Mouse (Mus musculus) midbrain, embryonic 14.5 days (tissue): ENCODE results near the gene Scube1. TPM values are rescaled to one million over a fixed set of nuclear protein-coding genes. Genes with fewer than 3 reads are reported as not detected.

Source experiments
- ATAC-seq: fragments of 200-750 bp; cut with Nextera tagmentation; 2 replicates; pipeline ENCODE4 v1.8.0; 2017; ENCODE audit warnings: moderate number of reproducible peaks, moderate library complexity; ENCODE audit not compliant: low FRiP score, low TSS enrichment
- DNase-seq: peaks from one replicate; pipeline ENCODE4 v3.0.0-alpha.2; 2015
- H3K27ac ChIP-seq: fragments of 300-500 bp; sonication (generic); replicated peaks from 2 replicates; pipeline ENCODE4 v1.5.1; 2014; ENCODE audit warnings: mild to moderate bottlenecking, low read depth, low read length, moderate library complexity
- H3K27me3 ChIP-seq: fragments of 300-500 bp; sonication (generic); 2 replicates; pipeline ENCODE4 v1.6.1; 2014; ENCODE audit warnings: low read length, control low read depth, mixed read lengths; ENCODE audit not compliant: control insufficient read depth, insufficient read depth
- H3K36me3 ChIP-seq: fragments of 300-500 bp; sonication (generic); 2 replicates; pipeline ENCODE4 v1.6.1; 2014; ENCODE audit warnings: low read length, control low read depth; ENCODE audit not compliant: control insufficient read depth, insufficient read depth
- H3K4me1 ChIP-seq: fragments of 300-500 bp; sonication (generic); 2 replicates; pipeline ENCODE4 v1.6.1; 2014; ENCODE audit warnings: mild to moderate bottlenecking, antibody characterized with exemption, low read length, control low read depth; ENCODE audit not compliant: control insufficient read depth, insufficient read depth
- H3K4me2 ChIP-seq: fragments of 300-500 bp; sonication (generic); 2 replicates; pipeline ENCODE4 v1.6.1; 2014; ENCODE audit warnings: mild to moderate bottlenecking, low read length, moderate library complexity
- H3K4me3 ChIP-seq: fragments of 300-500 bp; sonication (generic); replicated peaks from 2 replicates; pipeline ENCODE4 v1.5.1; 2014; ENCODE audit warnings: low read depth, low read length
- H3K9ac ChIP-seq: fragments of 300-500 bp; sonication (generic); replicated peaks from 2 replicates; pipeline ENCODE4 v1.6.1; 2014; ENCODE audit warnings: mild to moderate bottlenecking, low read length, moderate library complexity
- H3K9me3 ChIP-seq: fragments of 300-500 bp; sonication (generic); 2 replicates; pipeline ENCODE4 v1.6.1; 2016; ENCODE audit warnings: low read length, control low read depth, mixed read lengths; ENCODE audit not compliant: control insufficient read depth
- WGBS: fragments of 180-500 bp; shearing (Covaris S2); extraction: QIAGEN DNeasy Blood & Tissue Kit; methylation state at CpG from one replicate; pipeline ENCODE4 v1.1.7; 2014; 5-methylcytosine and 5-hydroxymethylcytosine counted together
- polyA plus RNA-seq: library from polyadenylated mRNA; unstranded; fragments of >200 nt; fragmentation: Nextera tagmentation; extraction: Ambion mirVana; gene quantifications from 2 replicates; pipeline ENCODE4 v1.2.1, GENCODE M21; 2014

The Scube1 gene
- polyA plus RNA-seq, 1 experiment from 2014 or later = 13.5 TPM

- no peak overlapping the region for H3K4me2 ChIP-seq
- no peak overlapping the region for H3K27ac ChIP-seq
- no peak for ATAC-seq
- no peaks in the 10 kb centered on the region for H3K4me1 ChIP-seq
- H3K9me3 ChIP-seq = no peaks in the 10 kb centered on the region
- H3K27me3 ChIP-seq = no peaks in the 10 kb centered on the region; the same call in 1 of the 2 replicates
- WGBS = 63% methylated on average over 11 of the region's 11 CpGs
- no peak overlapping the region for H3K9ac ChIP-seq
- no peak for DNase-seq
- no peak overlapping the region for H3K4me3 ChIP-seq
- H3K36me3 ChIP-seq = peaks cover 2% of the 10 kb centered on the region
These were observed 155.1 kb downstream of the Scube1 start for GRCm38 (mm10) chr15:83569682-83570081.

GRCm38 (mm10) chr15:83568544-83568943, 156.3 kb downstream of the Scube1 start:
- Histone ChIP-seq H3K4me2 (no peak overlapping the region), H3K4me1 (peaks cover 8% of the 10 kb centered on the region), H3K27ac (no peak overlapping the region), H3K9me3 (no peaks in the 10 kb centered on the region), H3K27me3 (peaks cover 4% of the 10 kb centered on the region; the same call in 1 of the 2 replicates), H3K9ac (no peak overlapping the region), H3K36me3 (no peaks in the 10 kb centered on the region), H3K4me3 (no peak overlapping the region)
- no peak for DNase-seq
- no peak for ATAC-seq
- WGBS = 99% methylated on average over 5 of the region's 5 CpGs

GRCm38 (mm10) chr15:83567728-83568127, 157.1 kb downstream of the Scube1 start:
- H3K9me3 ChIP-seq = no peaks in the 10 kb centered on the region
- WGBS = 87% methylated on average over 3 of the region's 3 CpGs
- H3K4me1 ChIP-seq = peaks cover 13% of the 10 kb centered on the region
- DNase-seq (no peak), ATAC-seq (no peak)
- H3K36me3 ChIP-seq = no peaks in the 10 kb centered on the region
- H3K4me3 ChIP-seq = no peak overlapping the region
- H3K9ac ChIP-seq = no peak overlapping the region
- no peak overlapping the region for H3K27ac ChIP-seq
- H3K27me3 ChIP-seq = peaks cover 8% of the 10 kb centered on the region
- H3K4me2 ChIP-seq = no peak overlapping the region

- no peaks in the 10 kb centered on the region for H3K9me3 ChIP-seq
- peaks cover 13% of the 10 kb centered on the region for H3K4me1 ChIP-seq
- H3K4me2 ChIP-seq = no peak overlapping the region
- no peak overlapping the region for H3K27ac ChIP-seq
- H3K27me3 ChIP-seq = peaks cover 8% of the 10 kb centered on the region
- H3K9ac ChIP-seq = no peak overlapping the region
- no peak overlapping the region for H3K4me3 ChIP-seq
- no peaks in the 10 kb centered on the region for H3K36me3 ChIP-seq
- 81% methylated on average over 5 of the region's 5 CpGs for WGBS
- DNase-seq (no peak), ATAC-seq (no peak)
These were observed 158.8 kb downstream of the Scube1 start for GRCm38 (mm10) chr15:83566006-83566405.

DNA sequence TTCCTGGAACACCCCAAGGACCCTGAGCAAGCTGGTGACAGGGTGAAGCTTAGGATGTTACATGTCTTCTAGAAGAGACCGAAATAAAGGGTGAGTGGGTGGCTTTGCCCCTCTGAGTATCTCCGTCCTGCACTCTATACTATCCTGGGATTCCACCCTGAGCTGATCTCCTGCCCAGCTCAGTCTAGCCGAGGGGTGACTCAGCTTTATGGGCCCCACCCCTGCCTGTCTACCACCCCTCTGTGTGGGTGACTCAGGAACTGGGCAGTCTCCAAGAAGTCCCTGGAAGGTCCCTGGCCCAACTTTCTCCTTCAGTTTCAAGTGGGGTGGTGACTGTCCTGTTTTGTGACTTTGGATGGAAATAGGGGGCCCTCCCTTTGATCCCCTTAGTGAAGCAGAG, 159.4 kb downstream of the Scube1 start:
- ATAC-seq (no peak), DNase-seq (no peak)
- H3K4me2 ChIP-seq = no peak overlapping the region
- no peak overlapping the region for H3K9ac ChIP-seq
- no peaks in the 10 kb centered on the region for H3K9me3 ChIP-seq
- 84% methylated on average over 3 of the region's 3 CpGs for WGBS
- H3K4me3 ChIP-seq = no peak overlapping the region
- peaks cover 8% of the 10 kb centered on the region for H3K27me3 ChIP-seq
- H3K36me3 ChIP-seq = no peaks in the 10 kb centered on the region
- H3K27ac ChIP-seq = no peak overlapping the region
- H3K4me1 ChIP-seq = peaks cover 13% of the 10 kb centered on the region

DNA sequence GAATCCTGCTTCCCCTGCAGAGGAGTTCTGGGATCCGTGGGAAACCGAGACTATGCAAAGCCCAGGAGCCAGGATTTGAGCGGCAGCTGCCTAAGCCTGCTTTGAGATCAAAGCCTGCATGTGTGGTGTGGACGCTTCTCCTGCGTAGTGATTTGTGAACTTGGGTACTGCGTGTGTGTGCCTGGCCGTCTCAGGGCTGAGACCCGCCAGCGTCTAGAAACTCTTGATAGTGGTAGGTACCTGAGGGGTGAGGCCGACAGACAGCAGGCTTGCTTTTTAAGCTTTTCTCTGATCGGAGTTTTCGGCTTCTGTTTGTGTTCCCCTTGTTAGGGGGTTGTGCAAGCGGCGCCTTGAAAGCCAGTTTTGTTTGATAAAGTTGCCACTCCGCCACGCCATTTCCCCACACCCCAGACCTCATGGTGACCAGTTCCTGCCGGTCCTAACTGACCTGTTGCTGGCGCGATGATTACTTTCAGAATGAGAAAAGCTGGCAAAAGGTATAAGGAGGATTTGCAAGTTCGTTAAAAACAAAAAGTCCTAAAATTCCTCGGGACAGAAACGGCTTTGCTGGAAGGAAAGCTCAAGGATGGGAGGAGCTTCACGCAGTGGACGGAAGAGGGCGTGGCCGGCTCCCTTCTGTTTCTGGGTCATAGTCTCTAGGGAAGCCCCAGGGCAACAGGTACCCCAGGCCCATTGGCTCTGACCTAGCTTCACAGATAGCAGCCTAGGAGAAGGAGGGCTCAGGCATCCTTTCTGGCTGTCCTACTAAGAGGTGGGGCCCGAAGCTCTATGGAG, 160.8 kb downstream of the Scube1 start:
- Histone ChIP-seq H3K27ac (no peak overlapping the region), H3K4me2 (peak overlapping the region; percentile 62), H3K9me3 (no peaks in the 10 kb centered on the region), H3K36me3 (no peaks in the 10 kb centered on the region), H3K9ac (peak overlapping the region; percentile 31), H3K4me1 (peaks cover 13% of the 10 kb centered on the region), H3K27me3 (peaks cover 8% of the 10 kb centered on the region), H3K4me3 (peak overlapping the region; percentile 25)
- WGBS = 3% methylated on average over 27 of the region's 27 CpGs
- ATAC-seq (no peak), DNase-seq (peak; percentile 65)

GRCm38 (mm10) chr15:83563327-83563856, 161.4 kb downstream of the Scube1 start, which contains the start of the genes Tspo and Mcat:
TSS of gene Tspo (plus strand) at chr15:83563592.
TSS of gene Mcat (minus strand) at chr15:83563787.
- peak within 1 kb of the TSS; percentile 31 for H3K9ac ChIP-seq
- H3K4me3 ChIP-seq = peak within 1 kb of the TSS; percentile 25
- H3K27me3 ChIP-seq = peaks cover 8% of the 10 kb centered on the region
- ATAC-seq (no peak), DNase-seq (no peak)
- no peaks in the 10 kb centered on the region for H3K36me3 ChIP-seq
- H3K9me3 ChIP-seq = no peaks in the 10 kb centered on the region
- peaks cover 13% of the 10 kb centered on the region for H3K4me1 ChIP-seq
- H3K27ac ChIP-seq = no peak within 1 kb of the TSS
- WGBS = 2% methylated on average over 28 of the region's 28 CpGs
- peak within 1 kb of the TSS; percentile 62 for H3K4me2 ChIP-seq

GRCm38 (mm10) chr15:83562626-83563270, 162.1 kb downstream of the Scube1 start:
- WGBS = 36% methylated on average over 15 of the region's 15 CpGs
- peaks cover 13% of the 10 kb centered on the region for H3K4me1 ChIP-seq
- peak overlapping the region; percentile 62 for H3K4me2 ChIP-seq
- DNase-seq (peak; percentile 58), ATAC-seq (no peak)
- peaks cover 8% of the 10 kb centered on the region for H3K27me3 ChIP-seq
- H3K27ac ChIP-seq = no peak overlapping the region
- no peak overlapping the region for H3K9ac ChIP-seq
- no peak overlapping the region for H3K4me3 ChIP-seq
- no peaks in the 10 kb centered on the region for H3K9me3 ChIP-seq
- no peaks in the 10 kb centered on the region for H3K36me3 ChIP-seq
